Mouse (Mus musculus) cerebellum, adult 2 months (tissue): Measurements from ENCODE around the gene Dppa3. TPM values are rescaled to one million over a fixed set of nuclear protein-coding genes. Genes with fewer than 3 reads are reported as not detected.

ENCODE experiments used
- DNase-seq, 2 experiments: peaks; one replicate each; pipeline ENCODE4 v3.0.0; 2021
- H3K27ac ChIP-seq: fragments of 200-500 bp; 2 replicates; pipeline ENCODE4 v1.5.1; 2012; ENCODE audit warnings: low read length, control low read depth, inconsistent platforms; ENCODE audit not compliant: insufficient read depth
- H3K27me3 ChIP-seq: fragments of 200-500 bp; 2 replicates; pipeline ENCODE4 v1.6.1; 2012; ENCODE audit warnings: inconsistent platforms, mild to moderate bottlenecking, low read length, moderate library complexity; ENCODE audit not compliant: control insufficient read depth, insufficient read depth
- H3K4me1 ChIP-seq: fragments of 200-500 bp; 2 replicates; pipeline ENCODE4 v1.6.1; 2011; ENCODE audit warnings: low read length; ENCODE audit not compliant: control insufficient read depth, insufficient read depth
- H3K4me3 ChIP-seq: fragments of 200-500 bp; replicated peaks from 2 replicates; pipeline ENCODE3; 2011; ENCODE audit warnings: mild to moderate bottlenecking, low read depth, low read length, control low read depth; ENCODE audit not compliant: insufficient read depth
- CTCF ChIP-seq: fragments of 200-500 bp; IDR thresholded peaks from 2 replicates; pipeline ENCODE4 v1.5.1; 2011; ENCODE audit warnings: low read depth, mild to moderate bottlenecking, control low read depth, low read length, moderate library complexity, borderline replicate concordance; ENCODE audit not compliant: insufficient read depth
- POLR2A ChIP-seq: fragments of 200-500 bp; IDR thresholded peaks from 2 replicates; pipeline ENCODE4 v1.6.1; 2011; ENCODE audit warnings: low read length, control low read depth, borderline replicate concordance; ENCODE audit not compliant: insufficient read depth
- WGBS: fragments of 180-500 bp; shearing (Covaris S2); methylation state at CpG from one replicate; pipeline ENCODE4 v1.1.7; 2018; 5-methylcytosine and 5-hydroxymethylcytosine counted together
- polyA plus RNA-seq: library from polyadenylated mRNA; depleted of rRNA; stranded (reverse); fragments of >200 nt; gene quantifications from 2 replicates; pipeline ENCODE4 v1.2.3, GENCODE M21; 2012; rRNA removed

Dppa3 gene
- polyA plus RNA-seq, 1 experiment, result not detected

GRCm38 (mm10) chr6:122665866-122666265, 39.7 kb downstream of the Dppa3 start:
- Histone ChIP-seq H3K27ac (no peak overlapping the region), H3K4me1 (peaks cover 6% of the 10 kb centered on the region), H3K4me3 (no peak overlapping the region), H3K27me3 (no peaks in the 10 kb centered on the region)
- WGBS, result 20% methylated on average over 7 of the region's 7 CpGs
- TF ChIP-seq POLR2A (no peak), CTCF (no peak)
- no peak for DNase-seq

- no peak overlapping the region for H3K27ac ChIP-seq
- peaks cover 6% of the 10 kb centered on the region for H3K4me1 ChIP-seq
- WGBS, result 71% methylated on average over 5 of the region's 5 CpGs
- H3K4me3 ChIP-seq, result no peak overlapping the region
- DNase-seq, result no peak
- no peaks in the 10 kb centered on the region for H3K27me3 ChIP-seq
- TF ChIP-seq CTCF, result no peak
- TF ChIP-seq POLR2A, result no peak
Observed at GRCm38 (mm10) chr6:122667715-122668114, 41.5 kb downstream of the Dppa3 start.

- no peak overlapping the region for H3K27ac ChIP-seq
- WGBS, result 76% methylated on average over 5 of the region's 5 CpGs
- TF ChIP-seq CTCF, result no peak
- no peak for TF ChIP-seq POLR2A
- DNase-seq, result peak in 1 of 2 experiments; percentile 7
- H3K4me1 ChIP-seq, result peaks cover 4% of the 10 kb centered on the region; the same call in 1 of the 2 replicates
- no peaks in the 10 kb centered on the region for H3K27me3 ChIP-seq
- H3K4me3 ChIP-seq, result no peak overlapping the region
Observed at GRCm38 (mm10) chr6:122668823-122669222, 42.6 kb downstream of the Dppa3 start.

- DNase-seq, result peak; percentile 96 to 99
- 4% methylated on average over 19 of the region's 19 CpGs for WGBS
- Histone ChIP-seq H3K4me3 (peak overlapping the region; percentile 46), H3K4me1 (peaks cover 4% of the 10 kb centered on the region; the same call in 1 of the 2 replicates), H3K27me3 (no peaks in the 10 kb centered on the region), H3K27ac (no peak overlapping the region)
- TF ChIP-seq CTCF (peak; percentile 100), POLR2A (no peak)
Observed at GRCm38 (mm10) chr6:122669406-122670200, 43.4 kb downstream of the Dppa3 start.

- H3K4me1 ChIP-seq, result peaks cover 4% of the 10 kb centered on the region; the same call in 1 of the 2 replicates
- peak overlapping the region; percentile 45 for H3K4me3 ChIP-seq
- no peaks in the 10 kb centered on the region for H3K27me3 ChIP-seq
- TF ChIP-seq POLR2A (no peak), CTCF (no peak)
- peak in 1 of 2 experiments; percentile 39 for DNase-seq
- H3K27ac ChIP-seq, result peak overlapping the region; percentile 58; the same call in 1 of the 2 replicates
- WGBS, result 32% methylated on average over 10 of the region's 10 CpGs
Observed at GRCm38 (mm10) chr6:122670201-122670551, 44.0 kb downstream of the Dppa3 start.

- Histone ChIP-seq H3K27me3 (no peaks in the 10 kb centered on the region), H3K27ac (no peak overlapping the region), H3K4me3 (no peak overlapping the region), H3K4me1 (peaks cover 4% of the 10 kb centered on the region; the same call in 1 of the 2 replicates)
- 89% methylated on average over 4 of the region's 4 CpGs for WGBS
- TF ChIP-seq CTCF (no peak), POLR2A (no peak)
- DNase-seq, result no peak
Observed at GRCm38 (mm10) chr6:122670841-122671240, 44.6 kb downstream of the Dppa3 start.

GRCm38 (mm10) chr6:122672746-122673145, 46.5 kb downstream of the Dppa3 start:
- no peak for DNase-seq

More at GRCm38 (mm10) chr6:122672746-122673145, 46.5 kb downstream of the Dppa3 start:
- TF ChIP-seq POLR2A (no peak), CTCF (no peak)
- H3K27me3 ChIP-seq, result no peaks in the 10 kb centered on the region
- WGBS, result 63% methylated on average over 8 of the region's 8 CpGs
- H3K4me1 ChIP-seq, result peaks cover 4% of the 10 kb centered on the region; the same call in 1 of the 2 replicates
- H3K4me3 ChIP-seq, result no peak overlapping the region
- no peak overlapping the region for H3K27ac ChIP-seq

Other genes starting within 250 kb of the Dppa3 start
- 31.0 and 32.7 TPM in 2 replicates for gene Rimklb, start 127.6 kb upstream of the Dppa3 start, polyA plus RNA-seq
- 0.59 and 1.6 TPM in 2 replicates for gene Mfap5, start 120.6 kb upstream of the Dppa3 start, polyA plus RNA-seq
- gene Aicda, start 72.6 kb upstream of the Dppa3 start, polyA plus RNA-seq, result not detected in 2 replicates
- gene Apobec1, start 24.0 kb upstream of the Dppa3 start, polyA plus RNA-seq, result 3.2 and 3.8 TPM in 2 replicates
- gene Gdf3, start 16.3 kb upstream of the Dppa3 start, polyA plus RNA-seq, result 0.16 and 0.21 TPM in 2 replicates
- 0.07 and 0.13 TPM in 2 replicates for gene Nanog, start 81.1 kb downstream of the Dppa3 start, polyA plus RNA-seq
- 102 and 112 TPM in 2 replicates for gene Slc2a3, start 175.2 kb downstream of the Dppa3 start, polyA plus RNA-seq
- 17.7 and 18.2 TPM in 2 replicates for gene Foxj2, start 193.5 kb downstream of the Dppa3 start, polyA plus RNA-seq
- gene C3ar1, start 229.8 kb downstream of the Dppa3 start, polyA plus RNA-seq, result 0.38 and 0.44 TPM in 2 replicates
- 174 and 176 TPM in 2 replicates for gene Necap1, start 248.1 kb downstream of the Dppa3 start, polyA plus RNA-seq